Mouse (Mus musculus): ENCODE data around the gene Fmo2.

The Fmo2 gene

GRCm38 (mm10) chr1:162897838-162898811, at the start of gene Fmo2:
Fmo2 (minus strand) TSS chr1:162898726.
- no peak for DNase-seq (ENCODE audit: low read depth, low spot score)

GRCm38 (mm10) chr1:162947934-162948333, 49.4 kb upstream of the Fmo2 start:
- no peak for DNase-seq (ENCODE audit: low read depth, low spot score)

- DNase-seq (ENCODE audit: low read depth, low spot score) = no peak
Measured at GRCm38 (mm10) chr1:162946837-162947558, 48.5 kb upstream of the Fmo2 start.

- no peak for DNase-seq (ENCODE audit: low read depth, low spot score)
Measured at GRCm38 (mm10) chr1:162943700-162944099, 45.2 kb upstream of the Fmo2 start.

- no peak for DNase-seq (ENCODE audit: low read depth, low spot score)
Measured at GRCm38 (mm10) chr1:162938696-162939351, 40.3 kb upstream of the Fmo2 start.

GRCm38 (mm10) chr1:162937970-162938695, 39.6 kb upstream of the Fmo2 start:
- DNase-seq (ENCODE audit: low read depth, low spot score) = no peak

- DNase-seq (ENCODE audit: low read depth, low spot score) = no peak
Measured at GRCm38 (mm10) chr1:162937415-162937814, 38.9 kb upstream of the Fmo2 start, which contains the start of gene Fmo6. Fmo6 (minus strand) TSS chr1:162937515.

GRCm38 (mm10) chr1:162934374-162935012, 36.0 kb upstream of the Fmo2 start:
- DNase-seq (ENCODE audit: low read depth, low spot score) = no peak

GRCm38 (mm10) chr1:162932386-162932785, 33.9 kb upstream of the Fmo2 start:
- DNase-seq (ENCODE audit: low read depth, low spot score) = no peak

- DNase-seq (ENCODE audit: low read depth, low spot score) = no peak
Measured at GRCm38 (mm10) chr1:162931880-162932279, 33.4 kb upstream of the Fmo2 start.

- no peak for DNase-seq (ENCODE audit: low read depth, low spot score)
Measured at GRCm38 (mm10) chr1:162931310-162931875, 32.9 kb upstream of the Fmo2 start.

- no peak for DNase-seq (ENCODE audit: low read depth, low spot score)
Measured at GRCm38 (mm10) chr1:162930631-162931030, 32.1 kb upstream of the Fmo2 start.

- DNase-seq (ENCODE audit: low read depth, low spot score) = no peak
Measured at GRCm38 (mm10) chr1:162929146-162929545, 30.6 kb upstream of the Fmo2 start.

- DNase-seq (ENCODE audit: low read depth, low spot score) = no peak
Measured at GRCm38 (mm10) chr1:162925121-162925520, 26.6 kb upstream of the Fmo2 start.

- DNase-seq (ENCODE audit: low read depth, low spot score) = no peak
Measured at GRCm38 (mm10) chr1:162916661-162917060, 18.1 kb upstream of the Fmo2 start.

GRCm38 (mm10) chr1:162914932-162915556, 16.5 kb upstream of the Fmo2 start:
- no peak for DNase-seq (ENCODE audit: low read depth, low spot score)

GRCm38 (mm10) chr1:162912085-162912484, 13.6 kb upstream of the Fmo2 start:
- DNase-seq (ENCODE audit: low read depth, low spot score) = no peak

- DNase-seq (ENCODE audit: low read depth, low spot score) = no peak
Measured at GRCm38 (mm10) chr1:162901879-162902278, 3.4 kb upstream of the Fmo2 start.

- peak; percentile 43 for DNase-seq (ENCODE audit: low read depth, low spot score)
Measured at GRCm38 (mm10) chr1:162895900-162896299, 2.6 kb downstream of the Fmo2 start.

GRCm38 (mm10) chr1:162893014-162893413, 5.5 kb downstream of the Fmo2 start:
- no peak for DNase-seq (ENCODE audit: low read depth, low spot score)
